Mouse (Mus musculus) liver, postnatal 0 days (tissue): ENCODE measurements around the gene Csl.

Experiments
- CTCF ChIP-seq: sonication (generic); IDR thresholded peaks from 2 replicates; pipeline ENCODE4 v1.5.1; 2016; ENCODE audit warnings: antibody characterized with exemption, low read depth
- EP300 ChIP-seq: IDR thresholded peaks from 2 replicates; pipeline ENCODE4 v1.6.1; 2016; ENCODE audit warnings: antibody characterized with exemption, low read depth, mild to moderate bottlenecking

DNA sequence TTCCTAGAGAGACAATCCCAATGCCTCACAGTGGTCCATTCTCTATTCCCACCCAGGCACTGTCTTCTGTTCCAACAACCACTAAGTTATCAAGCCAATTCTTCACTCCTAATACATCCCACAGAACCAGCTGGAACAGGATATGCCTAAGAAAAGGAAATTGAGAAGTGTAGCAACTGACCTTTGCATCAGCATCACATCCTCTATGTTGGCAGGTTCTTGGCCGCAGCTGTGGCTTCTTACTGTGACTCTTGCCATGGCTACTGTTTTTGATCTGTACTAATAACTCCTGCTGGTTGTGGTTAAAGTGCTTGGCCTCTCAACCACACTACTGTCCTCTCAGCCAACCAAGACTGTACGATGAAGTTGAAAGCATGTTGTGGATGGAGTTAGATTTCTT, 30.0 kb upstream of the Csl start:
- TF ChIP-seq CTCF (no peak), EP300 (no peak)
